Mouse (Mus musculus) spleen, adult 2 months (tissue): ENCODE measurements around the gene Rbbp8nl. TPM values are rescaled to one million over a fixed set of nuclear protein-coding genes. Genes with fewer than 3 reads are reported as not detected.

Experiments used
- DNase-seq, 2 experiments: peaks; one replicate each; pipeline versions ENCODE4 v3.0.0 to v3.0.0-alpha.2; 2012 to 2021; ENCODE audit warnings: low spot score in 2 of 2, low read depth in 1 of 2
- H3K27ac ChIP-seq: fragments of 200-500 bp; 2 replicates; pipeline ENCODE4 v1.5.1; 2012; ENCODE audit warnings: low read length, inconsistent platforms; ENCODE audit not compliant: insufficient read depth
- H3K27me3 ChIP-seq: fragments of 200-500 bp; 2 replicates; pipeline ENCODE4 v1.6.1; 2012; ENCODE audit warnings: mild to moderate bottlenecking, moderate library complexity, low read length, inconsistent platforms; ENCODE audit not compliant: control insufficient read depth, insufficient read depth
- H3K36me3 ChIP-seq: fragments of 200-500 bp; 2 replicates; pipeline ENCODE4 v1.6.1; 2012; ENCODE audit warnings: mild to moderate bottlenecking, low read length, inconsistent platforms; ENCODE audit not compliant: control insufficient read depth, insufficient read depth
- H3K4me1 ChIP-seq: fragments of 200-500 bp; 2 replicates; pipeline ENCODE4 v1.6.1; 2011; ENCODE audit warnings: inconsistent platforms; ENCODE audit not compliant: control insufficient read depth, insufficient read depth, insufficient read length
- H3K4me3 ChIP-seq: fragments of 200-500 bp; 2 replicates; pipeline ENCODE4 v1.5.1; 2011; ENCODE audit warnings: mild to moderate bottlenecking, inconsistent platforms; ENCODE audit not compliant: insufficient read depth, insufficient read length; ENCODE audit errors: extremely low read depth
- CTCF ChIP-seq: fragments of 200-500 bp; IDR thresholded peaks from 2 replicates; pipeline ENCODE4 v1.5.1; 2011; ENCODE audit warnings: mild to moderate bottlenecking, inconsistent platforms; ENCODE audit not compliant: insufficient read depth, insufficient read length, insufficient replicate concordance; ENCODE audit errors: extremely low read depth
- POLR2A ChIP-seq: fragments of 200-500 bp; IDR thresholded peaks from 2 replicates; pipeline ENCODE4 v1.6.1; 2011; ENCODE audit warnings: low read depth, low read length, inconsistent platforms
- WGBS: fragments of 180-500 bp; shearing (Covaris S2); methylation state at CpG from one replicate; pipeline ENCODE4 v1.1.7; 2018; 5-methylcytosine and 5-hydroxymethylcytosine counted together
- polyA plus RNA-seq: library from polyadenylated mRNA; depleted of rRNA; stranded (reverse); fragments of >200 nt; gene quantifications from 2 replicates; pipeline ENCODE4 v1.2.3, GENCODE M21; 2012

Gene Rbbp8nl
- polyA plus RNA-seq, 1 experiment: not detected

- Histone ChIP-seq H3K4me3 (no peak overlapping the region), H3K27ac (no peak overlapping the region)
These were observed 38.6 kb downstream of the Rbbp8nl start for GRCm38 (mm10) chr2:180250930-180251611.

DNA sequence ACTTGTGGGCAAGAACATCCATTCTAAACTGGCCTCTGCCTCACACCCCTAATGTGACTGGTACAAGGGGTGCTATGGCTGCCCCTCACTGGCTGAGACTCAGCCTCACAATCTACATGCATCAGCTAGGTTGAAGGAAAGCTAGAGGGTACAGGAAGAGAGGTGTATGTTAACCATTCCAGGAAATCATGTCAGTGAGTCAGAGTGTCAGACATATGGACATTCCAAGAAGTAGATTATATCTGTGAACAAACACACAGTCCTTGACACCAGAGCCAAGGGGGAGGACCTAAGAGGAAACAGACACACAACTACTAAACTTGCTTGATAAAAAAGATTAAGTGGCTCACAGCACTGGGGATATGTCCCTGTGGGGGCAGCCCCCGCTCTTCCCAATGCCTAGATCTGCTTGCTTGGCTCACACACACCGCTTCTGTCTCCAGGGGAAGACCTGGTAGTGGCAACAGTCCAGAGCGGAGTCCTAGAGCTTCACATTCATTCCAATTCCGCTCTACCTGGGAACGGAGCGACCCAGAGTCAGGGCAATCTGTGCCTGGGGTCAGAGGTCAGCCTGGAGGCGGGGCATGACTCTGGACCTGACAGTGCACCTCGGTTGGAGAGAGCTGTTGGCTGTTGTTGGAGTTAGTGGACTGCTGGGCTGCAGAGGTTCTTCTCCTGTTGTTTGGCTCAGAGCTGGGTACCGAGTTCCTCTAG, 40.6 kb downstream of the Rbbp8nl start:
- Histone ChIP-seq H3K4me3 (no peak overlapping the region), H3K36me3 (no peaks in the 10 kb centered on the region), H3K27me3 (no peaks in the 10 kb centered on the region), H3K27ac (no peak overlapping the region), H3K4me1 (no peaks in the 10 kb centered on the region)
- WGBS: 87% methylated on average over 9 of the region's 9 CpGs
- no peak for DNase-seq
- TF ChIP-seq POLR2A (no peak), CTCF (no peak)

More at GRCm38 (mm10) chr2:180250930-180251611, 38.6 kb downstream of the Rbbp8nl start:
- peak; percentile 71; the same call in 1 of the 2 replicates for TF ChIP-seq CTCF
- TF ChIP-seq POLR2A: no peak
- no peaks in the 10 kb centered on the region for H3K27me3 ChIP-seq
- H3K36me3 ChIP-seq: no peaks in the 10 kb centered on the region
- H3K4me1 ChIP-seq: no peaks in the 10 kb centered on the region
- peak; percentile 64 to 73 for DNase-seq
- WGBS: 29% methylated on average over 11 of the region's 11 CpGs

DNA sequence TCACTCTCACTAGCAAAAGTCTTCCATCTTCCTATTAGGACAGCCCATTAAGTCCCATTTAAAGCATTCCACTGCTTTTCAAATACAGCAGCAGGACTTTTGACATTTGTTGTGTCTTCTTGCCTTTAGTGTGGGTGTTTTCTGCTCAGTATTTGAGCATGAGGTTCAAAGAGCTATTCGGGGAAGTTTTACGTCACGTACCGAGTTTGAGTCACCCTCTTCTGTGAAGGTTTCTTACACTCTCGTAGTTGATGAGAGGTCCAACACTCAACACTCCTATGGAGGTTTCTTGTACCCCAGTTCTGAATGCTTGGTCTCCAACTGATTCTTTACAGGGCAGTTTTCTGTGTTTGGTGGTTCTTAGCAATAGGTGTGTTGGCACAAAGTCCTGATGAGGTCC, 41.8 kb downstream of the Rbbp8nl start:
- no peak for DNase-seq
- Histone ChIP-seq H3K4me3 (no peak overlapping the region), H3K27me3 (no peaks in the 10 kb centered on the region), H3K36me3 (no peaks in the 10 kb centered on the region), H3K4me1 (no peaks in the 10 kb centered on the region), H3K27ac (no peak overlapping the region)
- TF ChIP-seq POLR2A: no peak
- 88% methylated on average over 5 of the region's 5 CpGs for WGBS

DNA sequence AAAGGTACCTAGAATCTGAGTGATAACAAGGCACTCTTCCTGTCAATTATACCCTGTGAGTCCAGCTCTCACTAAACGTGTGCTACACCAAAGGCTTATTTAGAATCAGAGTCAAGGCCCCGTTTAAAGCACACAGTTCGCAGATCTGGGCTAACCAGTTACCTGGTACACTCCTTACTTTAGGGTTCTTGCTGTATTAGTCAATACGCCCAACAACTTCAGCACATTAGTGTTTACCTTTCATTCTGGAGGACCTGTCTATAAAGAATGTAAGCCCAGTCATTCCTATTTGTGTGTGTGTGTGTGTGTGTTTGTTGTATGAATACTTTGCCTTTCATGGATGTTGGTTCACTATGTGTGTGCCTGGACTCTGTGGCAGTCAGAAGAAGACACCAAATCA, 46.6 kb downstream of the Rbbp8nl start:
- no peak for DNase-seq
- Histone ChIP-seq H3K4me1 (no peaks in the 10 kb centered on the region), H3K36me3 (no peaks in the 10 kb centered on the region), H3K4me3 (no peak overlapping the region), H3K27me3 (no peaks in the 10 kb centered on the region), H3K27ac (no peak overlapping the region)
- TF ChIP-seq POLR2A (no peak), CTCF (no peak)
- 93% methylated on average over 4 of the region's 4 CpGs for WGBS

DNA sequence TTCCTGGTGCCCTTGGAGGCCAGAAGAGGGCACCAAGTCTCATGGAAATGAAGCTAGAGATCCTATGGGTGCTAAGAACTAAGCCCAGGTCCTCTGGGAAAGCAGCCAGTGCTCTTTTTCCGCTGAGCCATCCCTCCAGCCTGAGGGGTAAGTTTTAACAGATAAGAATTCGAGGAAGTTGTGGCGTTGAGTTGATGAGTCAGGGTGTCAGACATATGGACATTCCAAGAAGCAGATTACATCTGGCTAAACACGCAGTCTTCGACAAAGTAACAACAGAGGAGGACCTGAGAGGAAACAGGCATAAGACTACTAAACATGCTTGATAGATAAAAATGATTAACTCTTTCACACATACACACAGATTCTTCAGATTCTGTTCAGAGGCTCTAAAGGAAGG, 51.1 kb downstream of the Rbbp8nl start:
- no peaks in the 10 kb centered on the region for H3K36me3 ChIP-seq
- no peak overlapping the region for H3K4me3 ChIP-seq
- TF ChIP-seq POLR2A (no peak), CTCF (no peak)
- WGBS: 52% methylated on average over 5 of the region's 5 CpGs
- no peaks in the 10 kb centered on the region for H3K4me1 ChIP-seq
- no peak for DNase-seq
- no peaks in the 10 kb centered on the region for H3K27me3 ChIP-seq
- no peak overlapping the region for H3K27ac ChIP-seq

GRCm38 (mm10) chr2:180237601-180238345, 51.9 kb downstream of the Rbbp8nl start:
- no peak overlapping the region for H3K4me3 ChIP-seq
- WGBS: 85% methylated on average over 7 of the region's 7 CpGs
- no peaks in the 10 kb centered on the region for H3K36me3 ChIP-seq
- no peak for DNase-seq
- H3K27me3 ChIP-seq: no peaks in the 10 kb centered on the region
- no peaks in the 10 kb centered on the region for H3K4me1 ChIP-seq
- TF ChIP-seq CTCF (no peak), POLR2A (no peak)
- H3K27ac ChIP-seq: no peak overlapping the region

GRCm38 (mm10) chr2:180236930-180237329, 52.7 kb downstream of the Rbbp8nl start:
- Histone ChIP-seq H3K27ac (no peak overlapping the region), H3K4me3 (no peak overlapping the region), H3K36me3 (no peaks in the 10 kb centered on the region), H3K4me1 (no peaks in the 10 kb centered on the region), H3K27me3 (no peaks in the 10 kb centered on the region)
- WGBS: 70% methylated on average over 3 of the region's 3 CpGs
- TF ChIP-seq POLR2A (no peak), CTCF (no peak)
- no peak for DNase-seq
